29 mouse cellular contexts compared by ENCODE assay signal in the genomic region with DNA sequence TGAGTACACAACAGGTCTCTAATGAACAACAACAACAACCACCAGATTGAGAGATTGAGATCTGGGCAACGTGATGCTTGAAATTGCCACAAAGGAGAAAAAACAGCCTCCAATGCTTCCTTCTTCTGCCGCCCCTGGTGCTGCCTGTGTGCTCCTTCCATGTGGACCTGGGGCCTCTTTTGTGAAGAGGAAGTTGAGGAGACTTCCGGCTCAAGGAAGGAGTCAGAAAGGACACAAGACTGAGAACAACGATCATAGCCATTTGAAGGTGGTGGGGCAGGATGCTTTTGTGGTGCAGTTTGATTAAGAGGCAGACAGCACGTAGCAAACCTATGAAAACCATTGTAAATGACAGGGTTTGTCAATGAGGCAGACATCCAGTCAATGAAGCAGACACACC. TPM values are rescaled to one million over a fixed set of nuclear protein-coding genes. Genes with fewer than 3 reads are reported as not detected.
DNase-seq lines count a peak whose midpoint lies in the region; ATAC-seq lines count a peak whose summit lies in the region.
"Had no signal": no experiment of that assay in that cellular context is flagged by ENCODE, and none has a peak within 500 bp of the region (broad histone marks: within the 10 kb centered on the region; RNA-seq: fewer than 3 reads in every experiment).

No protein-coding gene starts in this region.

- H3K27ac ChIP-seq in midbrain, embryonic 14.5 days (replicated peaks; ENCODE audit: low read depth, low read length) = no peak overlapping the region
- H3K27ac ChIP-seq: embryonic facial prominence, embryonic 13.5 days; forebrain, embryonic 10.5 days; forebrain, embryonic 15.5 days; gastrocnemius, adult 2 months; heart, embryonic 13.5 days; hindbrain, embryonic 12.5 days; liver, embryonic 14.5 days; macrophage; midbrain, embryonic 10.5 days; neural tube, embryonic 15.5 days; stomach, embryonic 15.5 days had no signal

- H3K9ac ChIP-seq in midbrain, embryonic 14.5 days (replicated peaks; ENCODE audit: low read length) = no peak overlapping the region
- H3K9ac ChIP-seq: embryonic facial prominence, embryonic 13.5 days; forebrain, embryonic 15.5 days; heart, embryonic 13.5 days; hindbrain, embryonic 12.5 days; liver, embryonic 14.5 days; neural tube, embryonic 15.5 days; stomach, embryonic 15.5 days had no signal

- peak; percentile 37 to 64; a peak in 2 of 4 replicates for ATAC-seq in hematopoietic stem cell, adult 5-6 weeks (replicated peaks in 1 of 2; ENCODE audit: insufficient read depth in 1 of 2, low FRiP score in 2 of 2, low TSS enrichment in 1 of 2, low read depth in 1 of 2, poor library complexity in 2 of 2, severe bottlenecking in 2 of 2)
- ATAC-seq in monocyte, adult 5-6 weeks (replicated peaks; ENCODE audit: insufficient number of reproducible peaks, low FRiP score, low TSS enrichment, poor library complexity, severe bottlenecking) = peak; percentile 46; the same call in 1 of the 2 replicates
- no peak for ATAC-seq in midbrain, embryonic 14.5 days (ENCODE audit: low FRiP score, low TSS enrichment)
- ATAC-seq: forebrain, embryonic 15.5 days had no signal

- H3K36me3 ChIP-seq in midbrain, embryonic 14.5 days (ENCODE audit: control insufficient read depth, insufficient read depth, low read length) = no peaks in the 10 kb centered on the region
- H3K36me3 ChIP-seq: embryonic facial prominence, embryonic 13.5 days; forebrain, embryonic 10.5 days; forebrain, embryonic 15.5 days; heart, embryonic 13.5 days; hindbrain, embryonic 12.5 days; midbrain, embryonic 10.5 days; stomach, embryonic 15.5 days had no signal

- H3K27me3 ChIP-seq in midbrain, embryonic 14.5 days (ENCODE audit: control insufficient read depth, insufficient read depth, low read length) = no peaks in the 10 kb centered on the region
- H3K27me3 ChIP-seq: embryonic facial prominence, embryonic 13.5 days; forebrain, embryonic 15.5 days; heart, embryonic 13.5 days; hindbrain, embryonic 12.5 days; neural tube, embryonic 15.5 days; stomach, embryonic 15.5 days had no signal

- H3K4me3 ChIP-seq in midbrain, embryonic 14.5 days (replicated peaks; ENCODE audit: low read depth, low read length) = no peak overlapping the region
- H3K4me3 ChIP-seq: embryonic facial prominence, embryonic 13.5 days; forebrain, embryonic 10.5 days; forebrain, embryonic 15.5 days; gastrocnemius, adult 2 months; heart, embryonic 13.5 days; hindbrain, embryonic 12.5 days; midbrain, embryonic 10.5 days; neural tube, embryonic 15.5 days; stomach, embryonic 15.5 days had no signal

- H3K4me1 ChIP-seq in midbrain, embryonic 14.5 days (ENCODE audit: control insufficient read depth, insufficient read depth, low read length) = no peaks in the 10 kb centered on the region
- H3K4me1 ChIP-seq: embryonic facial prominence, embryonic 13.5 days; forebrain, embryonic 10.5 days; forebrain, embryonic 15.5 days; hindbrain, embryonic 12.5 days; midbrain, embryonic 10.5 days; neural tube, embryonic 15.5 days had no signal

- peak; percentile 62 for DNase-seq in CD4-positive, CD25-positive, alpha-beta regulatory T cell, adult 2 months (ENCODE audit: low read depth, low spot score)
- peak; percentile 48 for DNase-seq in T-cell, adult 2 months (ENCODE audit: low spot score)
- no peak for DNase-seq in cerebellum, postnatal 10 days
- no peak for DNase-seq in adrenal gland, adult 18-20 months (ENCODE audit: low spot score in 2 of 2)
- no peak for DNase-seq in midbrain, embryonic 14.5 days
- DNase-seq: adrenal gland, adult 8-10 months; B cell, adult 2 months; cerebellum, adult 11 months; cerebellum, adult 9-10 months; gastrocnemius, adult 2 months; kidney, adult 11 months; kidney, postnatal 14 days; liver; lung, adult 2 months; lung, postnatal 10 days; retina, postnatal 1 day; right cerebral cortex, postnatal 25 days had no signal

- no peak overlapping the region for H3K4me2 ChIP-seq in midbrain, embryonic 14.5 days (ENCODE audit: low read length)
- H3K4me2 ChIP-seq: embryonic facial prominence, embryonic 13.5 days; forebrain, embryonic 15.5 days; heart, embryonic 13.5 days; hindbrain, embryonic 12.5 days; neural tube, embryonic 15.5 days; stomach, embryonic 15.5 days had no signal

- WGBS in midbrain, embryonic 14.5 days = 88% methylated on average over 5 of the region's 5 CpGs

- no peaks in the 10 kb centered on the region for H3K9me3 ChIP-seq in midbrain, embryonic 14.5 days (ENCODE audit: control insufficient read depth, low read length)
- H3K9me3 ChIP-seq: embryonic facial prominence, embryonic 13.5 days; forebrain, embryonic 10.5 days; forebrain, embryonic 15.5 days; heart, embryonic 13.5 days; hindbrain, embryonic 12.5 days; midbrain, embryonic 10.5 days; neural tube, embryonic 15.5 days; stomach, embryonic 15.5 days had no signal

RNA-seq across cellular contexts. Expression of gene Gsap, which starts 27.7 kb away (rescaled TPM):
- total RNA-seq in hematopoietic stem cell, adult 5-6 weeks (2017) = 11.6 and 24.8 TPM in 2 replicates
- 194 to 271 TPM (median 196 TPM) in 3 replicates for total RNA-seq in monocyte, adult 5-6 weeks (2017)
- 1 to 10 TPM; 5.0 TPM for total RNA-seq in adrenal gland, adult 18-20 months (2021)
- 9.1 and 9.2 TPM in 2 replicates for polyA plus RNA-seq in midbrain, embryonic 14.5 days (2014; fragmentation: Nextera tagmentation; extraction: Ambion mirVana)

Comparison
In these comparisons a context has a peak if more than half of its experiments do, and no peak if none do; other contexts are left out.
1. DNase-seq: peak in CD4-positive, CD25-positive, alpha-beta regulatory T cell, adult 2 months (single experiment) and T-cell, adult 2 months (single experiment); none in cerebellum, postnatal 10 days (0 of 2), adrenal gland, adult 18-20 months (0 of 2) and midbrain, embryonic 14.5 days (single experiment).